Mouse (Mus musculus) E14TG2a.4 (cell line): Measurements from ENCODE around the gene Sf3b5.
"Not testable (repeated sequence)": the region's sequence is repeated elsewhere in the genome, so short reads cannot be mapped to it uniquely, and the experiment has no call there.

Experiments
- H3K27me3 ChIP-seq: 2 replicates; pipeline ENCODE4 v1.6.1; 2014; ENCODE audit warnings: low read length, control low read depth; ENCODE audit not compliant: insufficient read depth
- H3K36me3 ChIP-seq: 2 replicates; pipeline ENCODE4 v1.6.1; 2014; ENCODE audit warnings: low read length, control low read depth; ENCODE audit not compliant: insufficient read depth
- H3K4me1 ChIP-seq: replicated peaks from 2 replicates; pipeline ENCODE4 v1.6.1; 2014; ENCODE audit warnings: low read depth, low read length, control low read depth
- H3K4me3 ChIP-seq: replicated peaks from 2 replicates; pipeline ENCODE4 v1.5.1; 2014; ENCODE audit warnings: mild to moderate bottlenecking, low read length
- H3K9me3 ChIP-seq: 2 replicates; pipeline ENCODE4 v1.6.1; 2014; ENCODE audit warnings: low read length, control low read depth
- CTCF ChIP-seq: conservative IDR thresholded peaks from 2 replicates; pipeline ENCODE4 v1.5.1; 2014; ENCODE audit warnings: low read length
- NANOG ChIP-seq: IDR thresholded peaks from 2 replicates; pipeline ENCODE4 v1.6.1; 2014; ENCODE audit warnings: borderline replicate concordance, low read length, mixed read lengths
- POU5F1 ChIP-seq: IDR thresholded peaks from 2 replicates; pipeline ENCODE4 v1.6.1; 2014; ENCODE audit warnings: low read length, borderline replicate concordance

Gene Sf3b5

DNA sequence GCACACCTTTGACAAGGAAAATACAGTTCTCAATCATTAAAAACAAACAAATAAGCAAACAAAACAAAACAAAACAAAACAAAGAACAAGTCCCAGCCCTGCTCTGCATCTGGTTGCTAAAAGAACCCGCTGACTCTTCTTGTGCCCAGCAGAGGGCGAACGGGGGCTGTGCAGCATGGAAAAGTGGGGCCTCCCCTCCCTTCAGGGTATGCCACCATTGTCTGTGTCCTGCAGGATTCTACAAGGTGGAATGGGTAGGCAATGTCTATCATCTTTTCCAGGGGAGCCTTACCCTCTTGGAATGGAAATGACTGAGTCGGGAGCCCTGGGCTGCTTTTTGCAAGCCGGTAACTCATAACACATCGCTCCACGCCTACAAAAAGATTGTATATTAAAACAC is 13.4 kb downstream of the Sf3b5 start:
- TF ChIP-seq NANOG: no peak
- TF ChIP-seq POU5F1: no peak
- TF ChIP-seq CTCF: peak; percentile 66
- H3K4me1 ChIP-seq: peaks cover 35% of the 10 kb centered on the region
- no peaks in the 10 kb centered on the region for H3K27me3 ChIP-seq
- no peak overlapping the region for H3K4me3 ChIP-seq
- peaks cover 11% of the 10 kb centered on the region for H3K9me3 ChIP-seq
- no peaks in the 10 kb centered on the region for H3K36me3 ChIP-seq

DNA sequence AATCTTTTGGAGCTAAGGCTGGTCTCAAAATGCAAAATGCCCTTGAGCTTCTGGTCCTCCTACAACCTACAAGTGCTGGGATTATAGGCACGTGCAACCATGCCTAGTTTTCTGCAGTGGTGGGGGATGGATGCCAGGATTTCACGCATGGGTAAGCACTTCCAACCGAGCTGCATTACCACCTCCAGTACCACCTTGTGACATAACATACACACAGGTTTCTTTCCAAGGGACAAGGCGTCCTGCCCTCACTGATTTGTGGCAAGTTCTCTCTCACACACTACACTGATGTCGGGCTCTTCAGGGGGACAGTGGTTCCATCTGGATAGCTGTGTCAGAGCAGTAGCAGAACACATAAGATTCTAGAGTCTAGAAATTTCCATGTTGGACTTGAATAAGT is 13.9 kb downstream of the Sf3b5 start:
- Histone ChIP-seq H3K27me3 (no peaks in the 10 kb centered on the region), H3K9me3 (peaks cover 15% of the 10 kb centered on the region), H3K36me3 (no peaks in the 10 kb centered on the region), H3K4me3 (no peak overlapping the region), H3K4me1 (peaks cover 30% of the 10 kb centered on the region)
- TF ChIP-seq CTCF (no peak), POU5F1 (no peak), NANOG (no peak)

DNA sequence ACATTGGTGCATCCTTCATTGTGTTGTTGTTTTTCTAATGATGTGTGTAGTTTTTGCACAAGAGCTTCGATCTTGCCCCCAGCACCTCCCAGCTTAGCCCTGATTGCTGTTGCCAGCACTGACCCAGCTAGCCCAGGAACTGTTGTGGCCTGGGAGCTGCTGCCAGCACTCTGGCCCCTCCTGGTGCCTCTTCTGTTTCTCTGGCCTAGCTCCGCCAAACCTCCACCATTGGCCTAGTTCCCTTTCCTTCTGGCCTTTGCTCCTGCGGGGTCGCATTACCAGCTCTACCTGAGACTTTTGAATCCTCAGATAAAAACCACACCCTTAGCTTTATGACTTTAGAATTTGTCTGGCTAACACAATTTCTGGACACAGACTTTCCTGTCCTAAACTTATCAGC is 17.0 kb downstream of the Sf3b5 start:
- H3K4me3 ChIP-seq: no peak overlapping the region
- no peaks in the 10 kb centered on the region for H3K27me3 ChIP-seq
- H3K36me3 ChIP-seq: no peaks in the 10 kb centered on the region
- no peak for TF ChIP-seq NANOG
- no peak for TF ChIP-seq CTCF
- no peak for TF ChIP-seq POU5F1
- H3K4me1 ChIP-seq: peaks cover 22% of the 10 kb centered on the region
- peaks cover 23% of the 10 kb centered on the region for H3K9me3 ChIP-seq

GRCm38 (mm10) chr10:13023985-13024384 is 18.8 kb downstream of the Sf3b5 start:
- H3K27me3 ChIP-seq, H3K36me3 ChIP-seq, H3K4me3 ChIP-seq: not testable (repeated sequence)
- Histone ChIP-seq H3K4me1 (peaks cover 19% of the 10 kb centered on the region), H3K9me3 (peaks cover 23% of the 10 kb centered on the region)

DNA sequence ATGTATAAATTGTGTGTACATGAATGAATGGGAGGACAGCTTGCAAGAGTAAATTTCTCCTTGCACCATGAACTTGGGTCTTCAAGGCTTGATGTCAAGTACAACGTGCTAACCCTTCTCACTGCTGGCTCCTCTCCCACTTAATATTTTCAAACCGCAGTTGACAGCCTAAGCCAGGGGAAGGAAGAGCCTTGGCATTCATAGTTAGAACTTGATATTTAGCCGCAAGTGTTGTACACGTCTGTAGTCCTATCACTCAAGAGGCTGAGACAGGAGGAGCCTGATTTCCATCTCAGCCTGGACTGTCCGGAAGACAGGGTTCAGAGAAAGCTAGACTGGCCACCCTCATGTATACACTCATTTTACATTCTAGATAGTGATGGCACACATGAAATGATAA is 22.6 kb downstream of the Sf3b5 start:
- Histone ChIP-seq H3K4me1 (peaks cover 11% of the 10 kb centered on the region), H3K36me3 (no peaks in the 10 kb centered on the region), H3K27me3 (no peaks in the 10 kb centered on the region), H3K4me3 (no peak overlapping the region), H3K9me3 (peaks cover 18% of the 10 kb centered on the region)
- no peak for TF ChIP-seq CTCF
- TF ChIP-seq NANOG: no peak
- TF ChIP-seq POU5F1: no peak

GRCm38 (mm10) chr10:13028215-13028614 is 23.1 kb downstream of the Sf3b5 start:
- Histone ChIP-seq H3K27me3 (no peaks in the 10 kb centered on the region), H3K4me1 (peaks cover 8% of the 10 kb centered on the region; the same call in 1 of the 2 replicates), H3K4me3 (no peak overlapping the region), H3K36me3 (no peaks in the 10 kb centered on the region), H3K9me3 (peaks cover 15% of the 10 kb centered on the region)
- TF ChIP-seq CTCF (no peak), POU5F1 (no peak), NANOG (no peak)

- peaks cover 4% of the 10 kb centered on the region; the same call in 1 of the 2 replicates for H3K9me3 ChIP-seq
- H3K4me1 ChIP-seq: peaks cover 4% of the 10 kb centered on the region; the same call in 1 of the 2 replicates
- H3K4me3 ChIP-seq: no peak overlapping the region
- no peak for TF ChIP-seq POU5F1
- H3K27me3 ChIP-seq: no peaks in the 10 kb centered on the region
- no peaks in the 10 kb centered on the region for H3K36me3 ChIP-seq
These were observed 24.3 kb downstream of the Sf3b5 start for GRCm38 (mm10) chr10:13029416-13029815.

DNA sequence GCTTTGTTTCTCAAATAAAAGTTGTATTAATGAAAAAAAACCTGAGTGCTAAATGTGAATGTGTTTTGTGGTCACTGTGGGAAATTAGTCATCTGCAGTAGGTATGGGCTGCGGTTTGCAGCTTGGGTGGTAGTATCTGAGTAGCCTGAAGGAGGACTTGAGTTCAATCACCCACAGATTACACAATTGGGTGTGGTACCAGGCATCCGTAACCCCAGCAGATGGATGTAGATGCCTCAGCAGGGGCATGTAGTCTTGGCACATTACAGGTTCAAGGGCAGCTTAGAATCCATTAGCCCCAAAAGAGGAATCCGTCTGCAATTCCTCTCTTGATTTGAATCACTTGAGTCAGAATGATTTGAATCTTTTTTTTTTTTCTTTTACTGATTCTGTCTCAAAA is 30.1 kb downstream of the Sf3b5 start:
- no peaks in the 10 kb centered on the region for H3K4me1 ChIP-seq
- no peak for TF ChIP-seq NANOG
- no peak for TF ChIP-seq POU5F1
- TF ChIP-seq CTCF: no peak

GRCm38 (mm10) chr10:13039637-13040174 is 34.6 kb downstream of the Sf3b5 start:
- no peaks in the 10 kb centered on the region for H3K4me1 ChIP-seq
- no peak overlapping the region for H3K4me3 ChIP-seq
- peaks cover 28% of the 10 kb centered on the region for H3K9me3 ChIP-seq
- H3K36me3 ChIP-seq: no peaks in the 10 kb centered on the region
- TF ChIP-seq POU5F1 (no peak), NANOG (no peak), CTCF (no peak)
- no peaks in the 10 kb centered on the region for H3K27me3 ChIP-seq

More for the DNA sequence above, 30.1 kb downstream of the Sf3b5 start:
- H3K9me3 ChIP-seq: peaks cover 20% of the 10 kb centered on the region
- no peak overlapping the region for H3K4me3 ChIP-seq
- H3K36me3 ChIP-seq: no peaks in the 10 kb centered on the region
- H3K27me3 ChIP-seq: no peaks in the 10 kb centered on the region
